Mouse (Mus musculus): ENCODE measurements around the gene Prickle3.

The Prickle3 gene

DNA sequence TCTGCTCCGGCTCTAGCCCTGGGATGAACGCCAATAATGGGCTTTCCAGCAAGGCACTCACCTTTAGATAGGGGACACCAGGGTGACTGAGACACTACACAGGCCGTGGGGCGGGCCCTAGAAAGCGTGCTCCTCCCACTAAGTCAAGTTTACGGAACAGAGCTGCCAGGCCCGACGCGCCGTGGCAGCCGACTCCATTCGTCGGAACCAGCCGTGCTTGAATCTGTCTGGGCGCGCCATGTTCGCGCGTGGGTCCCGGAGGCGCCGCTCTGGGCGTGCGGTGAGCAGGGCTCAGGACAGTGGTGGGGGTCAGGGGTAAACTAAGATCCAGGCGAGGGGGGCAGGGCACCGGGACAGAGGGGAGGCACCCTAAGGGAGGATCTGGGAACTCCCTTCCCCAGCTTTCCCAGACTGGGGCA lies at the start of gene Prickle3:
TSS of gene Prickle3 (plus strand) at position 40 of the 419 bp plus-strand sequence.
- no peak for DNase-seq (ENCODE audit: low spot score in 2 of 2)

- DNase-seq (ENCODE audit: low spot score in 2 of 2), result no peak
These were observed 47.0 kb upstream of the Prickle3 start for GRCm38 (mm10) chrX:7610035-7610434.

- DNase-seq (ENCODE audit: low spot score in 2 of 2), result peak in 1 of 2 experiments; percentile 11
These were observed 46.4 kb upstream of the Prickle3 start for GRCm38 (mm10) chrX:7610536-7611258.

DNA sequence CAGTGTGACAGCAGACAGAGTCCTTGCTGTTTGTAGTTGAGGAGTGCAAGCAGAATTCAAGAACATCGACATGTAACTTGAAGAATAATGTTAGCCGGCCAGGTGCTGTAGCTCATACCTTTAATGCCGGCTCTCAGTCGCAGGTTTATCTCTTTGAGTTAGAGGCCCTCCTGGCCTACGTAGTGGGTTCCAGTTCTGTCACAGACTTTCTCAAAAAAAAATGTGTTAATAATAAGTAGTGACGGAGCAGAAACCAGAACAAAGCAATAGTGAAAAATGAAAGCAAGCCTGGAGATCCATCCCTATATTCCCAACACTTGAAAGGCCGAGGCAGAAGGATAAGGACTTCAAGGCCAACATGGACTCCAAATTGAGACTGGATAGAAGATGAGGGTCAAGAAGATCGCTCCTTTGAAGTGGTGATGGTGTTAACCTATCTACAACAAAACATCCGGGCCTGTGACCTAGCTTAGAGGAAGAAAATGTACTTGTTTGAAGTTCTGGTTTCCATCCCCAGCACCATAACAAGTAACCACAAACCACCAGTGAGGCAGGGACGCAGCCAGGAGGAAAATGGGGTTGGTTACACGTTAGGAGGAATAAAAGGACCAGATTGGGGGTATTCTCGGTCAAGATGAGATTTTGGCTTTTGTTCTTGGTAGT lies 39.0 kb upstream of the Prickle3 start:
- no peak for DNase-seq (ENCODE audit: low spot score in 2 of 2)

DNA sequence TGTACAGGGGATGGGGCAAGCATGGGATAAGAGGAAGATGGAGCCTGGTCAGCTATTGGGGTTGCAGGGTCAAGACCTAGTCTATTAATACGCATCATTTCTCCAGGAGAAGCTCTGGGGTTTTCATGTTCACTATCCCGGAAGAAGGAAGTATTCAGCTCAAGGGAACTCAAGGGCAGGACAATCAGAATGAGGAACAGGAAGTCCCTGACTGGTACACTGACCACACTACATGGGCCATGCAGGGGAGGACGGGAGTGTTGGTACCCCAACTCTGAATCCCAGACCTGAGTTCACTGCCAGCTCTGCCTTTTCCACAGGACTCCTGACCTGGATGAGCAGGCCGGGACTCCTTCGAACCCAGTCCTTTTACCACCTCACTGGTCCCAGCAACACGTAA lies 24.5 kb upstream of the Prickle3 start:
- no peak for DNase-seq (ENCODE audit: low spot score in 2 of 2)

DNA sequence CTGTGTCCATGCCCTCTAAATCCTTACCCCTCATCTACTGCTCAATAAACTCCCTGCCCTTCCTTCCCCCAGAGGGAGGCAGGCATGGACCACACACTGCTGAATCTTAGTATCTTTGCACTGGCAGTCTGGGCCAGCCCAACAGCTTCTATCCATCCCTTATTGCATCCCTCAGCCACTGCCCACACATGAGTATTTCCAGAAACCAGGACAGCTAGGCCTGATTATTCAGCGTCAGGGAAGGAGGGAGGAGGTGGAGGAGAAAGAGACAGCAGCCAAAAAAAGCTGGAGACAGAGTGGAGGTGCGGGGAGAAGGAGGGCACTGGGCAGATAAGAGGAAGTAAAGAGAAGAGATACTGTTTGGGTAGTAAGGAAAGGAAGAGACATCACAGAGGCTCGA lies 22.0 kb upstream of the Prickle3 start:
- no peak for DNase-seq (ENCODE audit: low spot score in 2 of 2)

GRCm38 (mm10) chrX:7638401-7639091 lies 18.5 kb upstream of the Prickle3 start, which contains the start of gene Syp:
Gene Syp (plus strand): TSS chrX:7638471.
- peak; percentile 75 for DNase-seq (ENCODE audit: low spot score in 2 of 2)

DNA sequence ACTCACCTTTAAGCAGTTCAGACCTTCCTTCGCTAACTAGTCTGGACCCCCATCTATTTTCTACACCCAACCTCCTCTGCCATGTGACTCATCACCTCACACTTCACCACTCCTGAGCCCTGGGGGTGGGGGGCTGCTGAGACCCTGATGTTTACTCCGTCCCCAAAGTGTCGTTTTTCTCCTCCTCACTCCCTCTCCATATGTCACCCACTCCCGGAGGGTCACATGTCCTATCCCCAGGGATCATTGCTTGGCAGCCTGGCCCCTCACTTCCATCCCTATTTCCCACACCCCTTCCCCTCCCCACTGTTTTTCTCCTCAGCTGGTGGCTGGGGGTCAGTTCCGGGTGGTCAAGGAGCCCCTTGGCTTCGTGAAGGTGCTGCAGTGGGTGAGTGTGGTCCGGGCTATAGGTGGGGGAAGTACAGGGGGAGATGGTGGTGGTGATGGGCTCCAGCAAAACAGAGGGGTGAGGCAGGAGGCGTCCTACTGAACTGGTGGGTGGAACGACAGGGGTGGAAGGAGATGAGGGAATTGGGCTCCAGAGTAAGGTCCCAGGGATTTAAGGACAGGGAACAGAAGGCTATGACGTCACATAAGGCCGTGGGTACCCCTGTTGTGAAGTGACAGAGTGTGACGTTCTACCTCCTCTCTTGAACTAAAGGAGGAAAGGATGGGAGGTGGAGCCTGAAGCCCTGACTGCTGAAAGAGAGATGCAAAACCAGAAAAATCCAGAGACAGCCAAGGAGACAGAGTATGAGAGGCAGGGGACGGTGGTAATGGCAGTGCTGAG lies 17.3 kb upstream of the Prickle3 start:
- DNase-seq (ENCODE audit: low spot score in 2 of 2), result no peak

GRCm38 (mm10) chrX:7640785-7641184 lies 16.3 kb upstream of the Prickle3 start:
- DNase-seq (ENCODE audit: low spot score in 2 of 2), result no peak

DNA sequence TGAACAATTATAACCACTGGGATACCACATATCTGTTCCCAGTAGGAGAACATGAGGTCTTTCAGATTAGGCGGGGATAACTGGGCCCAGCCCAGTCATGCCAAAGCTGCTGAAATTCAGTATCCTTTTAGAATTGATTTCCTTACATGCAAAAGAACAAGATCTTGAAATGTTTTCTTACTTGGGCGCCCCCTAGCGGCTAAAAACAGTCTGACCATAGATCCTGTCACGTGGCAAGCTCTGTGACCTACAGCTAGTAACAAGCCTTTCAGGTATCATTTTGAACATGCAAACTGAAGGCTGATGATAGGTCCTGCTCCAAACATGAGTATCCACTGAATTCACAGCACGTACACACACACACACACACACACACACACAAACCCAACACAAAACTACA lies 11.7 kb upstream of the Prickle3 start:
- DNase-seq (ENCODE audit: low spot score in 2 of 2), result peak; percentile 57 to 73

DNA sequence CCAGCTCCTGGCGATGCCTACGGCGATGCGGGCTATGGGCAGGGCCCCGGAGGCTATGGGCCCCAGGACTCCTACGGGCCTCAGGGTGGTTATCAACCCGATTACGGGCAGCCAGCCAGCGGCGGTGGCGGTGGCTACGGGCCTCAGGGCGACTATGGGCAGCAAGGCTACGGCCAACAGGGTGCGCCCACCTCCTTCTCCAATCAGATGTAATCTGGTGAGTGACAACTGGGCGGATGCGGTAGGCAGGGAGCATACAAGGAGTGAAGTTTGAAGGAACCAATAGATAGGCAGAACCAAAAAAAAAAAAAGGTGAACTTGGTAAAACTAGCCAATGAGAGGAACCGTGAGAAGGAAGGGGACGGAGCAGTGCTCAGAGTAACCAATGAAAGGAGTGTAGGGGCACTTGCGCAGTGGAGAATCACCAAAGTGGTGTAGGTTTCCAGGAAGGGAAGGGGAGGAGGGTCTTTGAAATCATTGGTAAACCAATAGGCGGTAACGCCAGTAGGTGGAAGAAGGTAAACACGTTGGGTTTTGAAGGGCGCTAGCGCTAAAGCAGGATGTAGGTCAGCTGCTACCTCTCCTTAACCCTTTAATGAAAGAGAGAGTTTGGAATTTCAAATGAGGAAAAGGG lies 8.3 kb upstream of the Prickle3 start:
- peak; percentile 50 to 74 for DNase-seq (ENCODE audit: low spot score in 2 of 2)

- no peak for DNase-seq (ENCODE audit: low spot score in 2 of 2)
These were observed 1.1 kb downstream of the Prickle3 start for GRCm38 (mm10) chrX:7658031-7658784.

DNA sequence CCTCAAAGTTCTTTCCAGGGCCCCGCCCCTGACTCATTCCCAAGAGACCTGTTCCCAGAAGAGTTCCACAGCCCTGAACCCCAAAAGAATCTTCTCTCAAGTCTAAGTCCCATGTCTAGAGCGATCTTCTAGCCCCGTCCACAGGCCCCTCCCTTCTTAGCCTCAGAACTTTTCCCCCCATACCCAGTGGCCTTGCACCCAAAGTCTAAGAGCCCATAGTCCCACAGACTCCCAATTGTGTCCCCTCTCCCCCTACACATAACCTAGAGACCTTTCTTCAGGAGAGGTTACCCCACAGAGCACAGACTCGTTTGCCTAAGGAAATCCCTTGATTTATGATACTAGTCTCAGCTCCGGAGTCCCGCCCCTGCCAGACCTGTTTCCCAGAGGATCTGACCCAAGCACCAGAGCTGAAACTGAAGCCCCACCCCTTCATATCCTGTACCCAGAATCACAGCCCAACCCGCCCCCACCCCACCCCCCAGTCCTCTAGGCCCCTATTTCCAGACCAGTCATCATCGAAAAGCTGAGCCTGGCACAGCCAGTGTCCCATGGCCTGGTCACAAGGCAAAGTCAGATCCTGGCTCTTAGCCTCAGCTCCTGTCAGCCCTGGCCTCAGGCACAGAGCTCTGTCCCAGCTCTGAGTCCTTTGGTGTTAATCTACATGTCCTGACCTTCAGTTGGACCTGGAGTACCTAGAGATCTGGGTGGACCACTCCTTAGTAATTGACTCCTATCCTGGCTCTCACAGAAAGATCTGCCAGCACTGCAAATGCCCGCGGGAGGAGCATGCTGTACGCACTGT lies 1.9 kb downstream of the Prickle3 start:
- DNase-seq (ENCODE audit: low spot score in 2 of 2), result no peak

GRCm38 (mm10) chrX:7661086-7661485 lies 4.0 kb downstream of the Prickle3 start:
- DNase-seq (ENCODE audit: low spot score in 2 of 2), result no peak

- DNase-seq (ENCODE audit: low spot score in 2 of 2), result no peak
These were observed 5.9 kb downstream of the Prickle3 start for GRCm38 (mm10) chrX:7662936-7663335.

DNA sequence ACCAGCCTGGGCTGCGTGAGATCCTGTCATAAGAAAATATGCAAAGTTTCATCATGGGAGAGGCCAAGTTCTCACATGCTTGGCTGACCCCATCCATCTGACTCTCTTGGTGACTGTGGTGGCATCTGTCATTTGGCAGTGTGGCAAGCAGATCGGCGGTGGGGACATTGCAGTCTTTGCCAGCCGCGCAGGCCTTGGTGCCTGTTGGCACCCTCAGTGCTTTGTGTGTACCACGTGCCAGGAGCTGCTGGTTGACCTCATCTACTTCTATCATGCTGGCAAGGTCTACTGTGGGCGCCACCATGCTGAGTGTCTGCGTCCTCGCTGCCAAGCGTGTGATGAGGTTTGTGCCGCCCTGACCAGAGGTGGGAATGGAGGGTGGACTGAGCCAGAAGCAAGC lies 7.7 kb downstream of the Prickle3 start:
- no peak for DNase-seq (ENCODE audit: low spot score in 2 of 2)

- no peak for DNase-seq (ENCODE audit: low spot score in 2 of 2)
These were observed 8.9 kb downstream of the Prickle3 start for GRCm38 (mm10) chrX:7665739-7666502.

GRCm38 (mm10) chrX:7670390-7670881 lies 13.4 kb downstream of the Prickle3 start:
- DNase-seq (ENCODE audit: low spot score in 2 of 2), result peak in 1 of 2 experiments; percentile 33

Data from frontal cortex, postnatal 14 days (tissue).